Mouse (Mus musculus): ENCODE measurements at regions not wholly inside any gene's neighbourhood (a gene's known extent, or its start where the extent isn't known, plus 50 kb on each side); places are given as distances from the start of the nearest gene placed in this dataset.
A peak's percentile ranks its signal among the peaks of the same experiment; 100 is the strongest.

- no peak for DNase-seq
Measured at GRCm38 (mm10) chr3:62730987-62731386, 126.0 kb upstream of the Gpr149 start.

DNA sequence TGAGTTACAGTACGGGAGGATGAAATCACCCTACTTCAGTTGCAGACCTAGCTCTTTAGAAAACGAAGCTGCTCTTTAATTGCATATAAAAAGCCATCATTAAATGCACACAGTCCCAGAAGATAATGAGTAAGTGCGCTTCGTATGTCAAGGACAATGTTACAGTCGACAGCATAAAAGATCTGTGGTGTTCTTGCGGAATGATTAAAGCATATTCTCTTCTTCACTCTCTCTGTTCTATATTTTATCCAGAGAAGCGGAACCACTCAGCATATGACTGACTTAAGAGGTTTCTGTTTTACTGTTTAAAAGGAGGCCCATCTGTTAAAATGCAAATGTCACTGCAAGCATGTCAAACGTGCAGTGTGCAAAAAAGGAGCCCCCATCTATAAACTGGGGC, 121.0 kb upstream of the Gpr149 start:
- no peak for DNase-seq

GRCm38 (mm10) chr3:62716849-62717248, 111.9 kb upstream of the Gpr149 start:
- DNase-seq = peak; percentile 9

DNA sequence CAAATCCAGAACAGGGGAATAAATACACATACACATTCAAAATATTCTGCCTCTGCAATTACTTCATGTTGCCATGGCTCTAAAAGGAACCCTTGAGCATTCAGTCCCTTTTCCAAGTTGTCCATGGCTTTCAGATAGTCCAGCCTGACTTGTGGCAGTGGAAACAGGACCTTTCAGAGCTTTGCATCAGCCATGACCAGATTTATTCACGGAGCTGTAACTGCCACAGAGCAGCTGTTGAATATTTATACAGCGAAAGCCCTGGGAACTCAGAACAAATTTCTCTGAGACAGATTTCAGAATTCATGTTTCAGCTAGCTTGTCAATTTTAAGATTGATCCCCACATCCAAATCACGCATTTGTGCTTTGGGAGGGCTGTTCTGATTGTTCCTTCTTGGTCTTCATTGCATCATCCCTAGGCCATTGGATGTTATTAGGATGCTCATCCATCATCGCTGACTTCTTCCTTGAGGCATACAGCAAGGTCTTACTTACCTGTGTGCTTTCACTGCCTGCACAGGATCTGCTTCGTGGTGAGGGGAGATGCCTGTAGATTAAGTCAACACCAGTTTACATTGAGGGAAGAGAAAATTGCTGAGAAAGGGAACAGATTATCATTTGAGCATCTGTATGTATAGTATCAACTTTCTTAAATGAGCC, 110.5 kb upstream of the Gpr149 start:
- no peak for DNase-seq
